Mouse (Mus musculus): ENCODE data around the gene Rsbn1. TPM values are rescaled to one million over a fixed set of nuclear protein-coding genes. Genes with fewer than 3 reads are reported as not detected.
A peak's percentile ranks its signal among the peaks of the same experiment; 100 is the strongest.

The Rsbn1 gene
- polyA plus RNA-seq, 1 experiment: 4.3 TPM

DNA sequence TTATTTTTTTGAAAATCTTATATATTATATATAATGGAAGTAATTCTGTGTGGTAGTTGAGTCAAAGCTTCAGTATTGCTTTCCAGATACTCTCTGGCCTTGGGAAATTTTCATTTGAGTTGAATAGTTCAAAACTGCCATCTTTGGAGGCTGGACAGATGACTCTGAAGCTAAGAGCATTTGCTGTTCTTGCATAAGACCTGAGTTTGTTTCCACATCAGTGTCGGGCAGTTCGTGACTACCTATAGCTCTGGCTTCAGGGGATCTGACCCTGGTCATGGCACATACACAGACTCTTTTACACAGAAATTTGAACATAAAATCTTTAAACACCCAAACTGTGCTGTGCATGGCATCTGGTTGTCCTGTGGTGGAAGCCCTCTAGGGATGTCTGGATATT is 71.3 kb downstream of the Rsbn1 start:
- WGBS: 91% methylated on average over 2 of the region's 2 CpGs
- Histone ChIP-seq H3K4me1 (ENCODE audit: control insufficient read depth, insufficient read depth, low read length) (no peaks in the 10 kb centered on the region; the same call in 1 of the 2 replicates), H3K4me3 (replicated peaks; ENCODE audit: extremely low read depth, low read depth, low read length) (no peak overlapping the region)
- DNase-seq: no peak
- TF ChIP-seq POLR2A (IDR thresholded peaks at IDR 0.05; ENCODE audit: borderline replicate concordance, extremely low read depth, low read depth, low read length): no peak
- no peak for TF ChIP-seq CTCF (IDR thresholded peaks at IDR 0.05; ENCODE audit: insufficient read depth, low read length)

DNA sequence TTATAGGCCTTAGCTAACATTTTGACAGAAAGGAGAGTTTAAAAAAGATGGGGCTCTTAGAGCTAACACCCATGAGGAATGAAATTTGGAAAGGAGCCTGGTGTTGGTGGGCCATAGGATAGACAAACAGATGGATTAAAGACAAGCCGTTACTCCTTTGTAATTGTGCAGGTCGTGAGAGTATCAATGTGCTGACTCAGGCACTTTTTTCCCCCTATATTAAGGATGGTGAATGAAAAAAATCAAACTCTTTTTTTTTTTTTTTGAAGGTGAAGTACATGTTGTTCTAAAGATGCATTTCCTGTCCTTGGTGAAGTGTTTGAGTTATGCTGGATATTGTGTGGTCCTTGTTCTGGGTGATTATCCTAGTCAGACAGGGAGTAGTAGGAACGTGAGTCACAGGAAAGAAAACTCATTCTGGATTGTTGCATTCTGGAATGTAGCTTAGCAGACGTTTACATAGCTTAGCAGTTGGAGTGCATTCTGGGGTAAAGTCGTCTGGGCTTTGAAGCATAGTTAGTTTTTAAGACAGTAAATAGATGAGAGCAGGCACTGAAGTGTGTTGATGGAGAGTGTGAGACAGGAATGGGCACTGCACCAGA is 74.0 kb downstream of the Rsbn1 start:
- TF ChIP-seq POLR2A (IDR thresholded peaks at IDR 0.05; ENCODE audit: borderline replicate concordance, extremely low read depth, low read depth, low read length) (no peak), CTCF (IDR thresholded peaks at IDR 0.05; ENCODE audit: insufficient read depth, low read length) (no peak)
- WGBS: 47% methylated on average over 5 of the region's 5 CpGs
- Histone ChIP-seq H3K4me1 (ENCODE audit: control insufficient read depth, insufficient read depth, low read length) (no peaks in the 10 kb centered on the region; the same call in 1 of the 2 replicates), H3K4me3 (replicated peaks; ENCODE audit: extremely low read depth, low read depth, low read length) (no peak overlapping the region)
- DNase-seq: no peak

- TF ChIP-seq POLR2A (IDR thresholded peaks at IDR 0.05; ENCODE audit: borderline replicate concordance, extremely low read depth, low read depth, low read length): no peak
- no peak for TF ChIP-seq CTCF (IDR thresholded peaks at IDR 0.05; ENCODE audit: insufficient read depth, low read length)
- no peak overlapping the region for H3K4me3 ChIP-seq (replicated peaks; ENCODE audit: extremely low read depth, low read depth, low read length)
- no peaks in the 10 kb centered on the region; the same call in 1 of the 2 replicates for H3K4me1 ChIP-seq (ENCODE audit: control insufficient read depth, insufficient read depth, low read length)
- DNase-seq: no peak
- 85% methylated on average over 4 of the region's 4 CpGs for WGBS
Measured at GRCm38 (mm10) chr3:103989352-103989751, 75.4 kb downstream of the Rsbn1 start.

GRCm38 (mm10) chr3:103991271-103991670 is 77.4 kb downstream of the Rsbn1 start:
- 89% methylated on average over 3 of the region's 3 CpGs for WGBS
- no peak overlapping the region for H3K4me3 ChIP-seq (replicated peaks; ENCODE audit: extremely low read depth, low read depth, low read length)
- no peak for TF ChIP-seq POLR2A (IDR thresholded peaks at IDR 0.05; ENCODE audit: borderline replicate concordance, extremely low read depth, low read depth, low read length)
- no peak for TF ChIP-seq CTCF (IDR thresholded peaks at IDR 0.05; ENCODE audit: insufficient read depth, low read length)
- DNase-seq: no peak
- H3K4me1 ChIP-seq (ENCODE audit: control insufficient read depth, insufficient read depth, low read length): no peaks in the 10 kb centered on the region; the same call in 1 of the 2 replicates

- TF ChIP-seq POLR2A (IDR thresholded peaks at IDR 0.05; ENCODE audit: borderline replicate concordance, extremely low read depth, low read depth, low read length): no peak
- no peak for TF ChIP-seq CTCF (IDR thresholded peaks at IDR 0.05; ENCODE audit: insufficient read depth, low read length)
- H3K4me1 ChIP-seq (ENCODE audit: control insufficient read depth, insufficient read depth, low read length): no peaks in the 10 kb centered on the region
- DNase-seq: no peak
- WGBS: 88% methylated on average over 4 of the region's 4 CpGs
- H3K4me3 ChIP-seq (replicated peaks; ENCODE audit: extremely low read depth, low read depth, low read length): no peak overlapping the region
Measured at GRCm38 (mm10) chr3:103998724-103999123, 84.8 kb downstream of the Rsbn1 start.

DNA sequence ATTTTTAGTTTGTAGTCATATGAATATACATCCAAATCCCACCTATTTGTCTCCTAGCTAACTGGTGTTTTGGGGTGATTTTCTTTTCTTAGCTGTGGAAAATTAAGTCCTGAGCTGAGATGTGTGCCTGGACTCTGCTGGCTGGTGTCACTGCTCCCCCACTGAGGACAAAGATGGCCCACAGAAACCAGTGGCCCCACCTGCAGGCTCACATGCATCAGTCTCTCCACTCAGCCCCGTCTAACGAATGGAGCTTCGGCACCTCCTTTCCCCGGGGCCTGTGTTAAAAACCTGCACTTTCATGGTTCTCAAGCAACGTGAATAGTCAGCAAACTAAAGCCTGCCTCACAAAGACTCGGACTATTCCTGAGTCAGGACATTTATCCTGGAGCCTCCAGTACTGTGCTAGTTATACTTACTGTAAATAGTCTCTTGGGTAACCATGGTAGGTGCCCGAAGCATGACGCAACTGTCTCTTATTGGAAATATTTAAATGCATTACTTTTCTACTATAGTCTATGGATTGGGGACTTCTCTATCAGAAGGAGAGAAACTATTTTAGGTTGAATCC is 93.1 kb downstream of the Rsbn1 start:
- H3K4me3 ChIP-seq (replicated peaks; ENCODE audit: extremely low read depth, low read depth, low read length): no peak overlapping the region
- WGBS: 82% methylated on average over 8 of the region's 8 CpGs
- TF ChIP-seq POLR2A (IDR thresholded peaks at IDR 0.05; ENCODE audit: borderline replicate concordance, extremely low read depth, low read depth, low read length) (no peak), CTCF (IDR thresholded peaks at IDR 0.05; ENCODE audit: insufficient read depth, low read length) (no peak)
- H3K4me1 ChIP-seq (ENCODE audit: control insufficient read depth, insufficient read depth, low read length): no peaks in the 10 kb centered on the region
- no peak for DNase-seq

GRCm38 (mm10) chr3:104007479-104007878 is 93.6 kb downstream of the Rsbn1 start:
- Histone ChIP-seq H3K4me1 (ENCODE audit: control insufficient read depth, insufficient read depth, low read length) (no peaks in the 10 kb centered on the region), H3K4me3 (replicated peaks; ENCODE audit: extremely low read depth, low read depth, low read length) (no peak overlapping the region)
- TF ChIP-seq POLR2A (IDR thresholded peaks at IDR 0.05; ENCODE audit: borderline replicate concordance, extremely low read depth, low read depth, low read length): no peak
- TF ChIP-seq CTCF (IDR thresholded peaks at IDR 0.05; ENCODE audit: insufficient read depth, low read length): no peak
- WGBS: 63% methylated on average over 8 of the region's 8 CpGs
- no peak for DNase-seq

GRCm38 (mm10) chr3:104009924-104010662 is 96.2 kb downstream of the Rsbn1 start:
- 83% methylated on average over 5 of the region's 5 CpGs for WGBS
- H3K4me3 ChIP-seq (replicated peaks; ENCODE audit: extremely low read depth, low read depth, low read length): no peak overlapping the region
- TF ChIP-seq CTCF (IDR thresholded peaks at IDR 0.05; ENCODE audit: insufficient read depth, low read length): peak; percentile 24; the same call in 1 of the 2 replicates
- no peak for TF ChIP-seq POLR2A (IDR thresholded peaks at IDR 0.05; ENCODE audit: borderline replicate concordance, extremely low read depth, low read depth, low read length)
- DNase-seq: no peak
- H3K4me1 ChIP-seq (ENCODE audit: control insufficient read depth, insufficient read depth, low read length): peaks cover 4% of the 10 kb centered on the region; the same call in 1 of the 2 replicates

DNA sequence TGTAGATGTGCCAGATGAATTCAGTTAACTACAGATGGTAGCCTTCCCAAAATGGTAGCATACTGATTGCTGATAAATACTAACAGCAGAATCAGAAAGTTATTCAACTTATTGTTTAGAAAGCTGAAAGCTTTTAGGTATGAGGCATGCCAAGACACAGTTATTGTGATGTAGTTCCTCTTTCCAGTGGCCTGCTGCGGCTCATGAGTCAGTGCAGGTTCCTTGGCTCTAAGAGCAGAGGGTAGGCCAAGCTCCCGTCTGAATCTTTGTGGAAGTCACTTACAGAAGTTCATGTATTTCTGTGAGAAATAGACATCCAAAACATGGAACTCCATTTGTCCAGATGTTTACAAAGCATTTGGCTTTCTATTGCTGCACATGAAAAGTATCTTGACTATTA is 98.1 kb downstream of the Rsbn1 start:
- DNase-seq: no peak
- Histone ChIP-seq H3K4me1 (ENCODE audit: control insufficient read depth, insufficient read depth, low read length) (peaks cover 4% of the 10 kb centered on the region; the same call in 1 of the 2 replicates), H3K4me3 (replicated peaks; ENCODE audit: extremely low read depth, low read depth, low read length) (no peak overlapping the region)
- 57% methylated on average over 2 of the region's 2 CpGs for WGBS
- TF ChIP-seq CTCF (IDR thresholded peaks at IDR 0.05; ENCODE audit: insufficient read depth, low read length): no peak
- no peak for TF ChIP-seq POLR2A (IDR thresholded peaks at IDR 0.05; ENCODE audit: borderline replicate concordance, extremely low read depth, low read depth, low read length)

Other genes starting within 250 kb of the Rsbn1 start
- gene Olfml3, start 176.1 kb upstream of the Rsbn1 start, polyA plus RNA-seq (2012; rRNA removed): 56.3 and 80.9 TPM in 2 replicates
- gene Gm10964, start 174.8 kb upstream of the Rsbn1 start, polyA plus RNA-seq (2012; rRNA removed): not detected in 2 replicates
- gene Hipk1, start 122.6 kb upstream of the Rsbn1 start, polyA plus RNA-seq (2012; rRNA removed): 105 and 143 TPM in 2 replicates
- 13.5 and 14.0 TPM in 2 replicates for gene Dclre1b, start 104.7 kb upstream of the Rsbn1 start, polyA plus RNA-seq (2012; rRNA removed)
- 8.2 and 12.1 TPM in 2 replicates for gene Ap4b1, start 104.6 kb upstream of the Rsbn1 start, polyA plus RNA-seq (2012; rRNA removed)
- gene Gm43064, start 104.5 kb upstream of the Rsbn1 start, polyA plus RNA-seq (2012; rRNA removed): 0.14 TPM in 1 of 2 replicates, not detected in the other
- not detected in 2 replicates for gene Bcl2l15, start 81.5 kb upstream of the Rsbn1 start, polyA plus RNA-seq (2012; rRNA removed)
- 2.5 and 2.7 TPM in 2 replicates for gene Ptpn22, start 54.3 kb upstream of the Rsbn1 start, polyA plus RNA-seq (2012; rRNA removed)
- gene Phtf1, start 54.0 kb downstream of the Rsbn1 start, polyA plus RNA-seq (2012; rRNA removed): 7.8 and 8.4 TPM in 2 replicates

All from lung, adult 2 months (tissue).